Mouse (Mus musculus): ENCODE measurements around the gene Emc8.

- TF ChIP-seq CTCF (IDR thresholded peaks at IDR 0.05; ENCODE audit: insufficient read depth, low read depth, low read length) (no peak), POLR2A (IDR thresholded peaks at IDR 0.05; ENCODE audit: insufficient read depth, low read depth, low read length) (no peak)
Measured at GRCm38 (mm10) chr8:120668374-120668905, at the start of gene Emc8.
